Mouse (Mus musculus) spleen, adult 12 weeks (tissue): ENCODE results near the gene Slc44a1.

Source experiments
- DNase-seq: peaks from one replicate; pipeline ENCODE4 v3.0.0; 2022; ENCODE audit warnings: low spot score

Slc44a1 gene

GRCm38 (mm10) chr4:53617968-53618367, 177.8 kb downstream of the Slc44a1 start:
- no peak for DNase-seq

GRCm38 (mm10) chr4:53620104-53620503, 179.9 kb downstream of the Slc44a1 start:
- no peak for DNase-seq

- no peak for DNase-seq
Observed at GRCm38 (mm10) chr4:53621084-53621483, 180.9 kb downstream of the Slc44a1 start.

GRCm38 (mm10) chr4:53621490-53621889, 181.3 kb downstream of the Slc44a1 start:
- DNase-seq: no peak

GRCm38 (mm10) chr4:53623711-53624110, 183.5 kb downstream of the Slc44a1 start:
- no peak for DNase-seq

- no peak for DNase-seq
Observed at GRCm38 (mm10) chr4:53624816-53625215, 184.6 kb downstream of the Slc44a1 start.

GRCm38 (mm10) chr4:53625263-53625662, 185.1 kb downstream of the Slc44a1 start:
- no peak for DNase-seq

- no peak for DNase-seq
Observed at GRCm38 (mm10) chr4:53628924-53629323, 188.7 kb downstream of the Slc44a1 start.

GRCm38 (mm10) chr4:53630963-53631315, 190.7 kb downstream of the Slc44a1 start:
- no peak for DNase-seq

GRCm38 (mm10) chr4:53631316-53632010, 191.2 kb downstream of the Slc44a1 start, which contains the start of gene Fsd1l:
TSS of gene Fsd1l (plus strand) at chr4:53631471.
- DNase-seq: peak; percentile 48

- no peak for DNase-seq
Observed at GRCm38 (mm10) chr4:53632011-53632349, 191.8 kb downstream of the Slc44a1 start.

GRCm38 (mm10) chr4:53635336-53635735, 195.1 kb downstream of the Slc44a1 start:
- DNase-seq: no peak

- DNase-seq: no peak
Observed at GRCm38 (mm10) chr4:53637269-53637909, 197.2 kb downstream of the Slc44a1 start.

- DNase-seq: no peak
Observed at GRCm38 (mm10) chr4:53638549-53639123, 198.4 kb downstream of the Slc44a1 start.

GRCm38 (mm10) chr4:53658029-53658428, 217.8 kb downstream of the Slc44a1 start:
- DNase-seq: no peak

GRCm38 (mm10) chr4:53660711-53661110, 220.5 kb downstream of the Slc44a1 start:
- no peak for DNase-seq
